Mouse (Mus musculus) frontal cortex, postnatal 10 days (tissue): Measurements from ENCODE around the gene Slc34a3.
A peak's percentile ranks its signal among the peaks of the same experiment; 100 is the strongest.
"Not testable (repeated sequence)": the region's sequence is repeated elsewhere in the genome, so short reads cannot be mapped to it uniquely, and the experiment has no call there.

Experiments
- DNase-seq, 2 experiments: peaks; one replicate each; pipeline ENCODE4 v3.0.0; 2022; ENCODE audit warnings: low spot score in 2 of 2, mixed read lengths in 1 of 2

The Slc34a3 gene

DNA sequence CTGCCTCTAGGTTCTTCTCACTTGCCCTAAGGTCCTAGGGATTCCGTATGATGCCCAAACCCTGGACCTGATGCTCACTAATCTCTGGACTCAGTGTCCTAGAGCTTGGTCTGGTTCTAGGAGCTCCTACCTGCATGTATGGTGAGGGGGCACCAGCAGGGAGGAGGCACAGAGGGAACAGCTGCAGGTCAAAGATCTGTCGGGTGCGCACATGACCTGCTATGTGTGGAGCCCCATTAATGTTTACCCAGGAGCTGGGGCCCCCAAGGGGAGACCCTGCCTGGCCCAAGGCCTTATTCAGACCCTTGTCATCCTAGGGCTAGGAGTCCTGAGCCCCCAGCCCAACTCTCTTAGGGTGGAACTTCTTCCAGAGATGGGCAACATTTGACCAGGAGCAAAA lies at the start of gene Slc34a3:
Gene Slc34a3, minus strand, starts transcription at position 315 of the 400 bp plus-strand sequence.
- DNase-seq: no peak

DNA sequence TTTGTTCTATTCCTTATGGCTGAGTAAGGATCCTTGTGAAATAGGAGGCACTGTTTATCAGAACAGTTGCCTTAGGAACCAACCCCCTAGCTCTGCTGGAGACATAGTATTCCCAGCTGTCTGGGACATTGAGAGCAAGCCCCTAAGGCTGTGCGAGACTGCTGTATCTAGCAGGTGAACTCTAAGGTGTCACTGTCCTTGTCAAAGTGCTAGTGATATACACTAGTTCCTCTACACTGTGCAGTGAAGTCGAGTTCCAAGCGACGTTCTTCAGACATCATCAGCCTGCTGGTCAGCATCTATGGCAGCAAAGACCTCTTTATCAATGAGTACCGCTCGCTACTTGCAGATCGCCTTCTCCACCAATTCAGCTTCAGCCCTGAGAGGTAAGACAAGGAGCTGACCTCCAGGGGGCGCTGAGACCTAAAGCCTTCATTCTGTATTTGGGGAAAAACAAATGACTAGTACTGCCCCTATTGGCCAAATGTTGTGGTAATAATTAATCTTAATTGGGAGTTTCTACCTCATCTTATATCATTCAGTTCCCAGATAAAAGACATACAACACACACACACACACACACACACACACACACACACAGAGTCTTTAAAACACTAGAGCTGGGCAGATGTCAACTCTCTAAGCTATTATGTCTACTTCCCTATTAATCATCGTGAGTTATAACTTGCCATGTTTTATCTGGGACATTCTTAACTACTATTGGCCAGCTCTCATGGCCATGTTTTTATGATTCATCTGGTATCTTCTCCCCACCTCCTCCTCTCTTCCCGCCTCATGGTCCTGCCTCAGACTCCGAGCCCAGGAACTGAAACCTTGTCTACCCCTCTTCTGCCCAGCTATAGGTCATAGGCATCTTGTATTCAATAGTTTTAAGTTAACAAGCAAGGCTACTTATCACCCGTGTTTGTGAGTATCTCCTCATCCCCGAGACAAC lies 45.0 kb upstream of the Slc34a3 start:
- peak in 1 of 2 experiments; percentile 72 for DNase-seq

DNA sequence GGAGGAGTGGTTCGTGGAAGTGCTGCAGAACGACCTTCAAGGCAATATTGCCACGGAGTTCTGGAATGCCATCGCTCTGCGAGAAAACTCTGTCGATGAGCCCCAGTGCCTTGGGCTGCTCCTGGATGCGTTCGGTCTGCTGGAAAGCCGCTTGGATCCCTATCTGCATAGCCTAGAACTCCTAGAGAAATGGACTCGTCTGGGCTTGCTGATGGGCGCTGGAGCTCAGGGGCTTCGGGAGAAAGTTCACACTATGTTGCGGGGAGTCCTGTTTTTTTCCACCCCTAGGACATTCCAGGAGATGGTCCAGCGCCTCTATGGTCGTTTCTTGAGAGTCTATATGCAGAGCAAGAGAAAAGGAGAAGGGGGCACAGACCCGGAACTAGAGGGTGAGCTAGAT lies 38.8 kb upstream of the Slc34a3 start:
- DNase-seq: no peak

DNA sequence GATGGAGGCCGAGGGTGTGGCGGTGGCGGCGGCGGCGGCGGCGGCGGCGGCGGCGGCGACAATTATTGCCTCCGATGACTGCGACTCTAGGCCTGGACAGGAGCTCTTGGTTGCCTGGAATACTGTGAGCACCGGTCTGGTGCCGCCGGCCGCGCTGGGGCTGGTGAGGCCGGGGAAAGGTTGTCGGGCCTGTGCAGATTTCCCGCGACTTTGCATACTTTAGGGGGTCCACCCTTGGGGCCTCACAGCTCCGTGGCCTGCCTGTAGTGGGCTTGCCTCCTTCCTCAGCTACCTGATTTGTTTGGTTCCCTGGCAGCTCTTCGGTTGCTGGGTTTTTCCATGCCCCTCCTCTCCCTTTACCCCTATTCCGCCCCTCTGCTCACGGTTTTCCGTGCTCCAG lies 38.4 kb upstream of the Slc34a3 start:
- no peak for DNase-seq

DNA sequence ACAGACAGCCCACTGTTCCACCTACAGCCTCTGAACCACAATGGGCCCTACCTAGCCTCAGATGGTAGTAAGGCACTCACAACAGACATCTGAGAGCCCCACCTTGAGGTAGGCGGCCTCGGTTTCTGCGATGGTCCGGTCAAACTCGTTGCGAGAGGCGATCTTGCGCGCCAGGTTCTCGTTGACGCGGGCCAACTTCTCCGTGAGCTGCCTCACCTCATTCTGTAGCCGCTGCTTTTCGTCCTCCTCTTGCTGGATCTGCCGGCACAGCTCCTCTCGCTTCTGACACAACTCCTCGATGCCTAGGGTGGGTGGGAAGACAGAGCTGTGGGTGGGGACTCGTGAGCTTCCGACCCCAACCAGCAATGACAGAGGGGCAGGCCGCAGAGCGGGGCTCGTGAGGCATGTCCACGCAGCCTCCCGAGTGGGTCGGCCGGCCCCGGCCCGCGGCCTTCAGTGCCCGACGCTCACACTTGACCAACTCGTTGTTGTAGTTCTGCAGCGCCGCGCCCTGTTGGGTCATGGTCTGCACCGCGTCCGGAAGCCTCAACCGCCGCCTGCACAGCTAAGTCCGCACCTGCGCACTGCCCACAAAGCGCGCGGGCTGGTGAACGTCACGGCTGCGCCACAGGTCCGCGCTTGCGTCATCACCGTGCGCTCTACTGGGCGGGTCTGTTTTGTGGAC lies 37.8 kb upstream of the Slc34a3 start, which contains the start of the genes Ssna1 and Anapc2:
Gene Ssna1, minus strand, starts transcription at position 612 of the 685 bp plus-strand sequence.
Gene Anapc2, plus strand, starts transcription at position 652 of the 685 bp plus-strand sequence.
- DNase-seq: peak; percentile 93 to 98

DNA sequence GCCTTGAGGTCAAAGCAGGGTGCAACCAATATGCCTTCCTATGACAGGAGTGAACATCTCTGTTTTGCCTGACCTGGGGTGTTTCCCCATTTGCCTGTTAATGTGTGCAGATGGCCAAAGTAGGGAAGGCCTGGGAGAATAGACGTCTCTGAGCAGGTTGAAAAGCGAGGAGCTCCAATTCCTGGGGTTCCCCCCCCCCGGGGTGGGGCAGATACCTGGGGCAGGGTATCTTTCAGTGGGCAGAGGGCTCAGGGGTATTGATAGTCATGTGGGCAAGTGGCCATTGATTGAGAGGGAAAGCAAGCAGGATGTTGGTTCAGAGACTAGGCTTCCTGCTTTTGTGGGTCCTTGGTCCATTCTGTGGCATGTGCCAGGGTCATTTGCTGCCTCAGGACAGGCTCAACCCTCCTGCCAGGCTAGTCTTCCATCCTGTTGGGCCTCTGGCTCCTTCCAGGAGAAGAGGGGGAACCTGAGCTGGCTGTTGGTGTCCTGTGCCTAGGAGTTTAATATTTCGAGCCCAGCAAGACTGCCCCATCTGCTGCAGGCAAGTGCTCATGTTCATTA lies 33.7 kb upstream of the Slc34a3 start:
- DNase-seq: no peak

DNA sequence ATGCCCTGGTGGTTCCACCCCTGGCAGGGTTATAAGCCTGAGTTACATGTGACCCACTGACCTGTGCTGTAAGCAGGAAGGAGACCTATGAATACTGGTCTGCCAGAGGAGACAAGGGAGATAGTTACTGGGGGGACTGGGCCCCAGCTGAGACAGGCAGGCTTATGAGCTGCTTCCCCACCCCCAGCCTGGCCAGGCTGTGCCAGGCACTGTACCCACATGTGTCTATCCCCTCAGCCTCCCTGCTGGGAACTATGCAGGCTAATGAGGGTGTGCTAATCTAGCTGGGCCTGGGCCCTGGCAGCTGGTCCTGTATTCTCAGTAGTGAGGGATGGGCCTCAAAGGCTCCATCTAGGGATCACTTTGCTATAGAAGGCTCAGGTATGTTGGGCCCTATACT lies 33.1 kb upstream of the Slc34a3 start:
- no peak for DNase-seq

DNA sequence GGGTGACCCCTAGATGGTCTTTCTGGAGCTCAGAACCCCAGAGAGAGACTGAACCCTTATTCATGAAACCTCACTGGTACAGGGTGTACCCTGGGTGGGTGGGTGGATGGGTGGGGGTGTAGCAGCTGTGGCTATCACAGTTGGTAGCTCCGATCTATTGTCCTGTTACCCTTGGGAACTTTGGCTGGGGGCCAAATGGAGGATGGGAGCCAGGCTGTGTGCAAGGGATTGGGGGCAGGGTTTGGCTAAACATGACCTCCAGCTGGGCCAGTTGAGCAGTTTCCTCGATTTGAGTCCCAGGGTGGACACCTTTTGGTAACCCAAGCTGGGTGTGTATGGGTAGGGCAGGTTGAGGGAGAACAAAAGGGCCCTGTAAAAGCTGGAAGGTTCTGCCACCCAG lies 32.6 kb upstream of the Slc34a3 start:
- DNase-seq: peak in 1 of 2 experiments; percentile 31

DNA sequence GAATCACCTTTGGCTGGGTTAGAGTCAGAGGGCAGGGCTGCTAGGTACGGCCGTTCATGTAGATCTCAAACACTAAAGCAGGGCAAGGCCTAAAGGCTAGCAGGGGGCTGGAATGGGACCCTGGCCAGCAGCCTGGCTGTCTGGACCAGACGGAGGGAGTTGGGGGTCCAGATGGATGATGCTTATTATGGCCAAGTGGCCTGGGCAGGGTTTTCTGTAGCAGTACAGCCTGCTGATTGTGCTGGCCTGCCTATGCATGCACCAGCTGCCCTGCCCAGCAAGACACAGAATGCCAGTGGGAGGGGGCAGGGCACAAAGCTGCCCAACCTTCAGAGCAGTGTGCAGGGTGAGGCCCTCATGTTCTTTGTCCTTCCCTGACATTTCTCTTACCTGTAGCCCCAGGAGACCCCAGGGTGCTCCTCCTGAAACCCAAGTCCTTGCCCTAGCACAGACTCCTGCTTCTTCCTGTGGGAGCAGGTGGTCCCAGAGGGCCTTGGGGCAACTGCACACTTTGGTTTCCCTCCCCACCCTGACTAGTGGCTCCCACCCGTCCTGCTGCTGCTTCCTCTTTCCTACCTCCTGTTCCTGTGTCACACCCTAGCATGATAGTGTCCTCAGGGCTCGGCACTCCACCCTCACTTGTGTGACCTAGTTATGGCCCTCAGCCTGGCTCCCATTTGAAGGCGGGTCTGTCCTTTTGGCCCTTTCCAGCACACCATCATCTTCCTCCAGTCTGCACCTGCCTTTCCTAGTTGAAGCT lies 31.9 kb upstream of the Slc34a3 start:
- DNase-seq: peak in 1 of 2 experiments; percentile 17

DNA sequence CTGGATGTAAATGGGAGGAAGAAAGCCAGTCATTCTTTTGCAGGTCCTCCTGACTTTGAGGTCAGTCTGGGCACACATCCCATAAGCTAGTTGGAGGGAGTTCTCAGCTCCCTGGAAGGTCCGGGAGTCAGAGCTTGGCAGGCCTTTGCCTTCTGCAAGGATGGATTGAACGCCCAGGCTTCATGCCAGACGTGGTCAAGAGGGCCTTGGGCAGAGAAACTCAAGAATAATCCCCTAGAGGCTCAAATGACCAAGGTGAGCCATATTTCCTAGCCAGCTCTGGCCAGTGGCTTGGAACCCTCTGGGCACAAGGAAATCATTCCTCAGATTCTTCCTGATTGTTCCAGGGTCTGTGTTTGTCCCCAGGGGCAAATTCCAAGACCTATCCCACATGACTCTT lies 30.7 kb upstream of the Slc34a3 start:
- peak in 1 of 2 experiments; percentile 9 for DNase-seq

DNA sequence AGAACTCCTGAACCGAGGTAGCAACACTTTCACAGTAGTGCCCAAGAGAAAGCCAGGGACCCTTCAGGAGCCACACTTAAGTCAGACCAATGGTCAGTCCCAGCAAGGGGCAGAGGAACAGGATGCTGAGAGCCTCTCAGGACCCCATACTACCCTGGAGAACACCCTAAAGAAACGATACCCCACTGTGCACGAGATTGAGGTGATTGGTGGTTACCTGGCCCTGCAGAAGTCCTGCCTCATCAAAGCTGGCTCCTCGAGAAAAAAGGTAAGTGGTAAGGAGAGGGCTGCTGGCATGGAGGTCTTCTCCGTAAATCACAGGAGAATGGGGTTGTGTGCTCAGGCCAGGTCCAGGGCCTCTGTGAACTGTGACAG lies 30.1 kb upstream of the Slc34a3 start:
- DNase-seq: no peak

DNA sequence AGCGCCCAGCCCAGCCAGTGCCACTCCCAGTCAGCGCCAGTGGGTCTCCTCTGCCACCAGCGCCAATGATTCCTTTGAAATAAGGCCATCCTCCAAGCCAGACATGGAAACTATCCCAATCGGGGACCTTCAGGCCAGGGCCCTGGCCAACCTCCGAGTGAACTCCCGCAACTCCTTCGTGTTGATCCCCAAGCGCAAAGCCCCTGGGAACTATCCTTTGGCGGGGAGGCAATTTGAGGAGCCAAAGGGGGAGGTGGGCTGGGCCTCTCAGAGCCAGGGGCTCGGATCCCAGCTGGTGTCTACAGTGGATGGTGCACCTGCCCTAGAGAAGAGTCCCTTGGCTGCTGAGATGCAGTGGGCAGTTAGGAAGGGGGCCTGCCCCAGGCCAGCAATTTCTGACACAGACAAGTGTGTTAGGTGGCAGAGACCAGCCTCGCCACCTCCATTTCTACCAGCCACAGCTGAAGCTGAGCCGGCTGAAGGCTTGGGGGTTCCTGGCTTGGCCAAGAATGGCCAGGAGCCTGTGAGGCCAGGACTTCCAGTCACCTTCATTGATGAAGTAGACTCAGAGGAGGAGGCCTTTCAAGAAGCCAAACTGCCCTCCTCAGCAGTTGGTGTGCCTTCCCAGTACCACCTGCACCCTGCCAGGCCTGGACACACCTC lies 29.6 kb upstream of the Slc34a3 start:
- DNase-seq: peak in 1 of 2 experiments; percentile 10

DNA sequence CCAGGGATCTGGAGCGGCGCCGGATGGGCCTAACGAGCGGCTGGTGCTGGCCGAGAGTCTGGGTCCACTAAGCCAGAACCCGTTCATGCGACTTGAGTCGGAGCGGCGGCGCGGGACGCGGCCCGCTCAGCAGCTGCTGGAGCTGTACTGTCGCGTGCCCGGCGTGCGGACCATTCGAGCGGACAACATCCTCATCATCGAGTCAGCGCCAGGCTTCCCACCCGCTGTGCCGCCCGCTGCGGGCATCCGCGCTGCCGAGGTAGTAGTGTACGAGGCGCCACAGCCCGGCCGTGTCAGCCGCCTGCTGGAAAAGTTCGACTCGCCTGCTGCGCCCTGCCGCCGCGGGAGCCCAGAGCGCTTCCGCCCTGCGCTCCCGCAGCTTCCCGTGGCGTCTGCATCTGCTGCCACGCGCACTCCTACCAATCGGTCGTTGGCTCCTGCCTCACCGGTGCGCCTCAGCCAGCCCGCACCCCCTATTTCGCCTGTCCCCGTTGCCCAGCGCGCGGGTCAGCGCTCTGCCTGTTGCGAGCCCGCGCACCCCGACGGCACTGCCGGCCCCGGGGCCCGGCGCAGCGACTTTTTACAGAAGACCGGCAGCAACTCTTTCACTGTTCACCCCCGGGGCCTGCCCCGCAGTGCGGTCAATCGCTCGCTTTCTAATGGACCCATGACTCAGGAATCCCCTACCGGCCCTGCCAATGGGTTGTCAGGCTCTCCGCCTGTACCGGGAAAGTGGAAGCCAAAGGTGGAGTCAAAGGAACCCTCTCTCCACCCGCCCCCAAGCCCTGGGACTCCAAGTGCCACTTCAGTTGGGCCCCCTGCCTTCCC lies 28.8 kb upstream of the Slc34a3 start:
- DNase-seq: peak in 1 of 2 experiments; percentile 22

DNA sequence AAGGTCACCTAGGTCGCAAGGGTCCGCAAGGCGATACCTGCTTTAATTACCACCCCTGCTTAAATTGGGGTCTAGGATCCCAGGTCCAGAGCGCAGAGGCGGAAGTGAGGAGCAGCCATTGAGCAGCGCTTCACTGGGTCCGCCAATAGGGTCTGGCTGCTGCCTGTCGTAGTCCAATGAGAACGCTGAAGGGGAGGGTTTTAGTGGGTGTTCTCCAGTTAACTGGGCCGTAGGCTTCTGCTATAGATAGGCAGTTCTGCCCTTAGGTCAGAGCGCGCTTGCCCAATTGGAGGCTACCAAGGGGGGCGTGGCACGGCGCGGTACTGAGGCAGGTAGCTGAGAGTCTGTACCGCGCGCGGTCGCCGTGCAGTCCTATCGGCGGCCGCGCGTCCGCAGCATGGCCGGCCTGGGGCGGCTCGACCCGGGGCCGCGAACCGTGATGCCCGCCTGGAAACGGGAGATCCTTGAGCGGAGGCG lies 28.2 kb upstream of the Slc34a3 start, which contains the start of gene Tprn:
Gene Tprn, plus strand, starts transcription at position 328 of the 477 bp plus-strand sequence.
- peak; percentile 91 to 95 for DNase-seq

DNA sequence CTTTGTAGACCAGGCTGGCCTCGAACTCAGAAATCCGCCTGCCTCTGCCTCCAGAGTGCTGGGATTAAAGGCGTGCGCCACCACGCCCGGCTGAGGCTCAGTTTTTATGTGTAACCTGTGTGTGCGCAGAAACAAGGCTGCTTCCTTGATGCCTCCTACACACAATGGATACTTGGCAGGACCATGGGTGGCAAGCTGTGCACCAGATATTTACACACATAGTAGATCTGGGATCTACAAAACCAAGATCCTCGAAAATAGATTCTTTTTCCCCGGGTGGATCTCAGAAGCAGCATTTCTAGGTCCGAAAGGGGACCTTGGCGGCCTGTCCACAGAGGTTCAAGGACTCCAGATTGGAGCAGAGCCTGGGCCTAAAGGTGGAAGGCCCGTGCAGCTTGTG lies 27.7 kb upstream of the Slc34a3 start:
- peak in 1 of 2 experiments; percentile 8 for DNase-seq

DNA sequence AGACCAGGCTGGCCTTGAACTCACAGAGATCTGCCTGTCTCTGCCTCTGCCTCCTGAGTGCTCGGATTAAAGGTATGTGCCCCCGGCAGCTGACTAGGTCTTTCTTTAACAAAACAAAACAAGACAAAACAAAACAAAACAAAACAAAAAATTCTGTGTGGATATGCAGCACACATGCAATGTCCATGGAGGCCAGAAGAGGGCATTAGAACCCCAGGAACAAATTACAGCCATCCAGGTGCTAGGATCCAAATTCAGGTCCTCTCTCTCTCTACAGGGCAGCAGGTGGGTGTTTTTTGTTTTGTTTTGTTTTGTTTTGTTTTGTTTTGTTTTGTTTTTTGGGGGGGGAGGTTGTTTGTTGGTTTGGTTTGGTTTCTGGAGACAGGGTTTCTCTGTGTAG lies 24.7 kb upstream of the Slc34a3 start:
- no peak for DNase-seq

DNA sequence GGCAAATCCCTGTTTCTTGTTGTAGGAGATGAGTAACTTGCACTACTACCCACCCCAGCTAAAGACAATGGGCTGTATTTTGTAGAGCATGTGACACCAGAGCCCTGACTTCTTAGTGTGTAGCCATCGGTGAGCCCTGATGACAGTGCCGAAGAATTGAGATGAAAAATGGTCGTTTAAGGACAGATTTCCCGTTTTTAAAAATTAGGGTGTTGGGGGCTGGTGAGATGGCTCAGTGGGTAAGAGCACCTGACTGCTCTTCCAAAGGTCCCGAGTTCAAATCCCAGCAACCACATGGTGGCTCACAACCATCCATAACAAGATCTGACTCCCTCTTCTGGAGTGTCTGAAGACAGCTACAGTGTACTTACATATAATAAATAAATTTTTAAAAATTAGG lies 23.1 kb upstream of the Slc34a3 start:
- not testable (repeated sequence) for DNase-seq

DNA sequence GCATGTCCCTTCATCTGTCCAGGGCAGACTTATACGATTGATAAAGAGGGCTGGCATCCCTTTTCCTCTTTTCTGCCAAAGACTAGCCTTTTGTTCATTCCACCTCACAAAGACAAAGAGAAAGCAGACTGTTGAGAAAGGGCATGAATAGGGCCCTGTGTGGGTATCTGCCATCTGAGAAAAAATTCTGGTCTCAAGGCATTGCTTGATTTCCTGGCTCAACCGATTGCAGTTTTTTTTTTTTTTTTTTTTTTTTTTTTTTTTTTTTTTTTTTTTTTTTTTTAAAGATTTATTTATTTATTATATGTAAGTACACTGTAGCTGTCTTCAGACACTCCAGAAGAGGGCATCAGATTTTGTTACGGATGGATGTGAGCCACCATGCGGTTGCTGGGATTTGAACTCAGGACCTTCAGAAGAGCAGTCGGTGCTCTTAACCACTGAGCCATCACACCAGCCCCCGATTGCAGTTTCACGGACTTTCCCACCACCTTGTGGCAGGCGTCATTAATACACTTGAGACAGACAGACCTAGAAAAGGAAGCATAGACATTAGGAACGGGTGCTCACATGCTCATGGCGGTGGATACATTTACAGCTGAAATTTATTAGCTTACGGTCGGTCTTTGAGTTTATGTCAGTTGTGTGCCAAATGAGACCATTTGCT lies 22.4 kb upstream of the Slc34a3 start:
- not testable (repeated sequence) for DNase-seq

DNA sequence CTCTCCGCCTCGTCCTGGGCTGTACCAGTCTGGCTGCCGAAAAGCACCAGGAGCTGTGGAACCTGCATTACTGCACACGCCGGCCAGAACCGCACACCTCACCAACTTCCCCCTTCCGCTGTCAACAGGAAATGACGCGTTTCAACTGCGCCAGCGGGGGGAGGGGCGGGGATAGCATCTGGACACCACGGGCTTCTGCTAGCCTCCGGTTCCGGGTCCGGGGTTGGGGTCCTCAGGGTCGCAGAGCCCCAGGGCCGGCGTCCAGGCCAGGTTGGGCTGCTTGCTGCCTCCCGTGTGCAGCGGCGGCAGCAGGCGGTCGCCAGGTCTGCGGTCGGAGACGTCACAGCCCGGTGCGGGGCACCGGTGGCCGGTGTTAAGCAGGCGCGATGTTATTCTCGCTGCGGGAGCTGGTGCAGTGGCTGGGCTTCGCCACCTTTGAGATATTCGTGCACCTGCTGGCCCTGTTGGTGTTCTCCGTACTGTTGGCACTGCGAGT lies 21.2 kb upstream of the Slc34a3 start, which contains the start of gene Tmem203:
Gene Tmem203, plus strand, starts transcription at position 156 of the 496 bp plus-strand sequence.
- DNase-seq: peak; percentile 77 to 83
